ENCODE assay signal across 18 mouse cellular contexts in the genomic region with DNA sequence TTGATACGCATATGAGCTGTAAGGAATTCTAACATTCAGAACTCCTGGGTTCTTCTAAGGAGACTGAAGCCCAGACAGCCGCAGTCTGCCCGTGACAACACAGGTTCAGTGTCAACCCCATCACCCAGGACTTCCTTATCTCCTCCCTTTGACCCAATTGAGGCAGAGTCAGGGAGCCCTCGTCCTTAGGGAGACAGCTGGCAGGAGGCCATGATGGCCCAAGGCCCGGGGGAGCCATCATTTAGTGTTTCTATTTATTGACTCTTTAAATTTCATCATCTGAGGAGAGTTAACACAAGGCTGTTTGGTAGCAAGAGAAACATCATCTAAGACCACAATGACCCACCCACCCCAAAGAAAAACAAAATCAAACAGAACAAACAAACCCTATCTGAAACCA. TPM values are rescaled to one million over a fixed set of nuclear protein-coding genes. Genes with fewer than 3 reads are reported as not detected.
DNase-seq lines count a peak whose midpoint lies in the region; ATAC-seq lines count a peak whose summit lies in the region.
"Had no signal": no experiment of that assay in that cellular context is flagged by ENCODE, and none has a peak within 500 bp of the region (broad histone marks: within the 10 kb centered on the region; RNA-seq: fewer than 3 reads in every experiment).

No protein-coding gene starts in this region.

- 0 out of 2 replicates have a peak, but pooled peaks cover 7% of the 10 kb centered on the region for H3K36me3 ChIP-seq in midbrain, embryonic 15.5 days (replicated peaks)

- no peaks in the 10 kb centered on the region for H3K4me1 ChIP-seq in midbrain, embryonic 15.5 days
- H3K4me1 ChIP-seq: midbrain, embryonic 10.5 days had no signal

- DNase-seq in heart, adult 8-10 months (ENCODE audit: low spot score), result peak; percentile 48
- no peak for DNase-seq in heart, postnatal 25 days (ENCODE audit: low spot score)
- DNase-seq in adipocyte (ENCODE audit: low spot score), result peak; percentile 30
- DNase-seq in adrenal gland, postnatal 10 days, result peak; percentile 88
- DNase-seq in kidney, adult 8-10 months, result peak; percentile 34 to 35
- no peak for DNase-seq in urinary bladder, postnatal 4 days (ENCODE audit: low spot score in 2 of 2)
- DNase-seq: cerebellum, postnatal 25 days; forebrain, postnatal 0 days; gastrocnemius, postnatal 10 days; lung, embryonic 14.5 days; thymus, postnatal 4 days had no signal

- H3K9ac ChIP-seq in midbrain, embryonic 15.5 days, result no peak overlapping the region
- H3K9ac ChIP-seq: forebrain, postnatal 0 days; lung, embryonic 14.5 days had no signal

- no peak overlapping the region for H3K4me3 ChIP-seq in midbrain, embryonic 15.5 days
- H3K4me3 ChIP-seq: midbrain, embryonic 10.5 days; myocyte had no signal

- 93% methylated on average over 5 of the region's 5 CpGs for WGBS in midbrain, embryonic 15.5 days

- no peak for ATAC-seq in megakaryocyte progenitor cell, adult 5-6 weeks (replicated peaks; ENCODE audit: poor library complexity)
- ATAC-seq in midbrain, embryonic 15.5 days (replicated peaks), result no peak
- ATAC-seq: forebrain, postnatal 0 days; hindbrain, embryonic 16.5 days had no signal

- no peaks in the 10 kb centered on the region for H3K9me3 ChIP-seq in midbrain, embryonic 15.5 days
- H3K9me3 ChIP-seq: midbrain, embryonic 10.5 days had no signal

- H3K4me2 ChIP-seq in midbrain, embryonic 15.5 days, result no peak overlapping the region
- H3K4me2 ChIP-seq: liver, embryonic 11.5 days; lung, embryonic 14.5 days had no signal

- no peak overlapping the region for H3K27ac ChIP-seq in midbrain, embryonic 15.5 days
- H3K27ac ChIP-seq: kidney, postnatal 0 days; midbrain, embryonic 10.5 days had no signal

- H3K27me3 ChIP-seq in midbrain, embryonic 15.5 days (replicated peaks), result no peaks in the 10 kb centered on the region

- intact Hi-C loops in heart, postnatal 25 days (cut with DNase I), result no loop called here

RNA-seq across cellular contexts. Expression of gene Relt, which starts 8.6 kb away (rescaled TPM):
- total RNA-seq in heart, adult 8-10 months (2022), result 1 to 10 TPM; 3.8 to 4.1 (median 3.9) TPM
- total RNA-seq in heart, postnatal 25 days (2021), result 1 to 10 TPM; 2.4 to 3.0 TPM
- total RNA-seq in adrenal gland, postnatal 10 days (2021), result 1 to 10 TPM; 2.8 to 6.7 TPM
- 8.2 and 9.0 TPM in 2 replicates for total RNA-seq in megakaryocyte progenitor cell, adult 5-6 weeks (2015)
- 6.3 and 13.1 TPM in 2 replicates for total RNA-seq in megakaryocyte progenitor cell, adult 5-6 weeks (2017)
- 4.7 and 5.9 TPM in 2 replicates for polyA plus RNA-seq in midbrain, embryonic 15.5 days (2015; fragmentation: Nextera tagmentation; extraction: Ambion mirVana)

Comparison
In these comparisons a context has a peak if more than half of its experiments do, and no peak if none do; other contexts are left out.
1. DNase-seq: peak in heart, adult 8-10 months (single experiment), adipocyte (single experiment), adrenal gland, postnatal 10 days (single experiment) and kidney, adult 8-10 months (2 of 2); none in heart, postnatal 25 days (single experiment) and urinary bladder, postnatal 4 days (0 of 2).